8 mouse cellular contexts compared by ENCODE assay signal in the genomic region with DNA sequence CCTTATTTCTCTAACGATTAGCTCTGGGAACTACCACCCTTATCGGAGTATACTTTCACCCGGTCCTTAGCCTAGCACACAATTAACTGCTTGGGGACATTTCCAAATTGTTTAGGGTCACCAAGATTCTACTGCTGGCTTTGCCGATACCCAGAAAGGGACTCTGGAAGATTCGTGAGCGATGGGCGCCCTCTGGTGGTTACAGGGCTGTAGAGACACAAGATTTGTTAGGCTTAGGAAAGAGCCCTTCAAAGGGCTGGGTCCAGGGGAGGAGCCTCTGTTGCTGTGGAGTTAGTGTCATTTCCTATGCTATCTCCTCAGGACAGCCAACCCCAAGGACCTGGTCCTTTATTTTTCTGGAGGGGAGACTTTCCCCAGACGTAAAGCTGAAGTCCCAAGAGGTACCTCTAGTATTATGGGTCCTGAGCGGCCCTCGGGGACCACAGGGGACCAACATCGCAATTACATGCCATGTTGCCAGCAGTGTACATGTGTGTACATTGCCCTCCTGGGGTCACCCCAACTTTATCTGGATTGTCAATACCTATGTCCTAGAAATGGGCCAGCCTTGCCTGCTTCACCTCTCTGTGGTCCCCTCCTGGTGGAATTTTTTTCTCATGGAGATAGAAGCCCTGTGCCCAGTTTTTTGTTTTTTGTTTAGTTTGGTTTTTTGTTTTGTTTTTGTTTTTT. TPM values are rescaled to one million over a fixed set of nuclear protein-coding genes. Genes with fewer than 3 reads are reported as not detected.
A peak's percentile ranks its signal among the peaks of the same experiment; 100 is the strongest.
DNase-seq lines count a peak whose midpoint lies in the region; ATAC-seq lines count a peak whose summit lies in the region.

No protein-coding gene starts in this region.

- WGBS in hindbrain, embryonic 14.5 days: 24% methylated on average over 11 of the region's 11 CpGs

- peak; percentile 55 for ATAC-seq in hindbrain, embryonic 14.5 days (ENCODE audit: low FRiP score)

- H3K9me3 ChIP-seq in hindbrain, embryonic 14.5 days (ENCODE audit: control insufficient read depth, low read length): no peaks in the 10 kb centered on the region

- H3K27ac ChIP-seq in hindbrain, embryonic 14.5 days: peak overlapping the region; percentile 49; the same call in 1 of the 2 replicates

- H3K27me3 ChIP-seq in hindbrain, embryonic 14.5 days (ENCODE audit: control insufficient read depth, insufficient read depth, low read length): no peaks in the 10 kb centered on the region

- peak; percentile 96 for DNase-seq in NIH3T3 (ENCODE audit: low read depth)
- peak; percentile 97 to 99 for DNase-seq in cerebellum, postnatal 14 days
- peak; percentile 95 to 96 for DNase-seq in frontal cortex, postnatal 25 days (ENCODE audit: low spot score in 2 of 2)
- DNase-seq in hindbrain, embryonic 14.5 days (ENCODE audit: low spot score): peak; percentile 97
- peak; percentile 92 to 99 for DNase-seq in layer of hippocampus, postnatal 25 days (ENCODE audit: extremely low spot score in 1 of 2, low spot score in 1 of 2)
- peak; percentile 95 for DNase-seq in lung, postnatal 25 days (ENCODE audit: low spot score)
- DNase-seq in retina, embryonic 14.5 days (ENCODE audit: low spot score): peak; percentile 98
- peak; percentile 91 to 95 for DNase-seq in thymus, postnatal 36 days

- peaks cover 26% of the 10 kb centered on the region for H3K36me3 ChIP-seq in hindbrain, embryonic 14.5 days (replicated peaks; ENCODE audit: control insufficient read depth, insufficient read depth)

- H3K4me2 ChIP-seq in hindbrain, embryonic 14.5 days (replicated peaks): peak overlapping the region; percentile 35

- peaks cover 32% of the 10 kb centered on the region for H3K4me1 ChIP-seq in hindbrain, embryonic 14.5 days (replicated peaks; ENCODE audit: control insufficient read depth, insufficient read depth, low read length)

- peak overlapping the region; percentile 1; the same call in 1 of the 2 replicates for H3K4me3 ChIP-seq in hindbrain, embryonic 14.5 days (replicated peaks; ENCODE audit: low read length)

- H3K9ac ChIP-seq in hindbrain, embryonic 14.5 days: peak overlapping the region; percentile 25; the same call in 1 of the 2 replicates

RNA-seq across cellular contexts. Expression of gene Ptma, which starts 6.0 kb away (rescaled TPM):
- polyA plus RNA-seq in hindbrain, embryonic 14.5 days (2014; fragmentation: Nextera tagmentation; extraction: Ambion mirVana): 1,567 and 1,692 TPM in 2 replicates
- 100 to 1,000 TPM; 508 to 527 TPM for total RNA-seq in layer of hippocampus, postnatal 25 days (2021)

RNA-seq across cellular contexts. Expression of gene Pde6d, which starts 49.9 kb away (rescaled TPM):
- 96.6 and 112 TPM in 2 replicates for polyA plus RNA-seq in hindbrain, embryonic 14.5 days (2014; fragmentation: Nextera tagmentation; extraction: Ambion mirVana)
- total RNA-seq in layer of hippocampus, postnatal 25 days (2021): 10 to 100 TPM; 55.4 to 61.0 TPM

RNA-seq across cellular contexts. Expression of gene Cops7b, which starts 50.2 kb away (rescaled TPM):
- 50.5 and 55.3 TPM in 2 replicates for polyA plus RNA-seq in hindbrain, embryonic 14.5 days (2014; fragmentation: Nextera tagmentation; extraction: Ambion mirVana)
- total RNA-seq in layer of hippocampus, postnatal 25 days (2021): 10 to 100 TPM; 21.6 to 25.0 TPM

Comparison
In these comparisons a context has a peak if more than half of its experiments do, and no peak if none do; other contexts are left out.
1. Peak in every context shown above with its lines: DNase-seq, ATAC-seq, H3K4me3 ChIP-seq and H3K27ac ChIP-seq.